Mouse (Mus musculus) embryonic stem cell, embryonic (primary cell): ENCODE results near the gene Rps2.

Experiments used
- CTCF ChIA-PET, 4 experiments: fragments of 300-600 bp in 2 of 4; fragments of 350-600 bp in 2 of 4; sonication (Branson Sonifier 250); formaldehyde crosslinking; loops; one replicate each; lab custom pipeline; 2022; ENCODE audit warnings: inconsistent platforms in 2 of 4; lab: Charles Lee
- POLR2A ChIA-PET, 4 experiments: fragments of 300-600 bp in 2 of 4; fragments of 350-600 bp in 2 of 4; sonication (Branson Sonifier 250); formaldehyde crosslinking; loops; one replicate each; lab custom pipeline; 2022; ENCODE audit warnings: antibody characterized with exemption in 4 of 4, inconsistent platforms in 1 of 4; lab: Charles Lee

Rps2 gene

DNA sequence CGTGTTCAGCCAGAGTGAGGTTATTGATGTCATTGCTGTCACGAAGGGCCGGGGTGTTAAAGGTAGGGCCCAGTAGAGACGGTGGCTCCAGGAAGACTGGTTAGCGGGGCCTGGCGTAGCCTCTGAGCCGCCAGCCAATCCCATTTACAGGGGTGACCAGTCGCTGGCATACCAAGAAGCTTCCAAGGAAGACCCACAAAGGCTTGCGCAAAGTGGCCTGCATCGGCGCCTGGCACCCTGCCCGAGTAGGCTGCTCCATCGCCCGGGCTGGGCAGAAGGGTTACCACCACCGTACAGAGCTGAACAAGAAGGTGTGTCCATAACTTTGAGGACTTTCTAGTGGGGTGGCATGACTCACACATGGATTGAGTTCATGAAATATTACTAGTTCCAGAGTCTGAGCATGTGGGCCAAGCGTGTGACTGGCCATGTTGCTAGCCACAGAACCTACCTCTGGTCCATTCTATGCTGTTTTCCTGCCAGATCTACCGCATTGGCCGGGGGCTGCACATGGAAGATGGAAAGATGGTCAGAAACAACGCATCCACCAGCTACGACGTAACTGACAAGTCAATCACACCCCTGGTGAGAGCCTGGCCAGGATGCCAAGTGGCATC is 15.6 kb downstream of the Rps2 start:
- POLR2A ChIA-PET: interaction anchor here in 2 of 4 experiments (0.8 to 16.1 kb wide), 13 partner anchors 10 to 254 kb away, joined by 3 to 268 read pairs (median 4); partner anchors contain the start of genes Ndufb10 (in 2 of the 2), Rnf151 (in 2 of the 2), Rps2 (in 2 of the 2) and Hs3st6 (in 1 of the 2)

DNA sequence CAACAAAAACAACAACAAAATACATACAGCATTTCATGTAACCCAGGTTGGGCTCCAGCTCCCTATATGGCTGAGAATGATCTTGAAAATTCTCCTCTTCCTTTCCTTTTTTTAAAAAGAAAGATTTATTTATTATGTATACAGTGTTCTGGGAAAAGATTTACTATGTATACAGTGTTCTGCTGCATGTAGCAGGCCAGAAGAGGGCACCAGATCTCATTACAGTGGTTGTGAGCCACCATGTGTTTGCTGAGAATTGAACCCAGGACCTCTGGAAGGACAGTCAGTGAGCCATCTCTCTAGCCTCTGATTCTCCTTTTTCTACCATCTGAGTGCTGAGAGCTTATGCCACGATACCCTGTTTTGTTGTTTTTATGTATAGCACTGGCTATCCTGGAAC is 16.6 kb downstream of the Rps2 start:
- POLR2A ChIA-PET: interaction anchor here in 3 of 4 experiments (1.4 to 16.1 kb wide), 3 partner anchors 12 to 15 kb away, joined by 3 to 268 read pairs (median 75); partner anchors contain the start of genes Ndufb10 (in 2 of the 3), Rnf151 (in 1 of the 3), Rpl3l (in 1 of the 3) and Rps2 (in 1 of the 3)
- CTCF ChIA-PET: interaction anchor here in 2 of 4 experiments (0.7 to 1.8 kb wide), 3 partner anchors 10 to 229 kb away, joined by 3 to 6 read pairs (median 5); partner anchors contain the start of gene Ndufb10 (in 1 of the 2)

More for the DNA sequence above, 15.6 kb downstream of the Rps2 start:
- CTCF ChIA-PET: interaction anchor here in 3 of 4 experiments (0.6 to 2.1 kb wide), 4 partner anchors 9 to 105 kb away, joined by 3 to 6 read pairs (median 4); partner anchors contain the start of gene Ndufb10 (in 1 of the 3)

DNA sequence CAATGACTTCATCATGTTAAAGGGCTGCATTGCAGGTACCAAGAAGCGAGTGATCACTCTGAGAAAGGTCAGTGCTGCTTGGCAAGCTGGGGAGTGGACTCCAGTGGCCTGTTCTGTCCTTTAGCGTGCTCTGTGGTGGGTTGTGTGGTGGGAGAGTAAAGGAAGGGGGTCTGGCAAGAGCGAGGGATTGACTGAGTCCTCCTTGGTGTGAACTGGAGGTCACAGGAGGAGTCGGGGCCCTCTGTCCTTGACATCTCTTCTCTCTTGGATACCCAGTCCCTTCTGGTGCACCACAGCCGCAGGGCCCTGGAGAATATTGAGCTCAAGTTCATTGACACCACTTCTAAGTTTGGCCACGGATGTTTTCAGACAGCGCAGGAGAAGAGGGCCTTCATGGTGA is 17.5 kb downstream of the Rps2 start:
- POLR2A ChIA-PET: interaction anchor here in 3 of 4 experiments (0.6 to 16.1 kb wide), 26 partner anchors 8 to 547 kb away, joined by 3 to 268 read pairs (median 8); partner anchors contain the start of genes Hs3st6 (in 2 of the 3), Meiob (in 2 of the 3), Ndufb10 (in 2 of the 3) and Rnf151 (in 2 of the 3)
- CTCF ChIA-PET: interaction anchor here in 2 of 4 experiments (1.0 to 3.1 kb wide), 8 partner anchors 8 to 59 kb away, joined by 3 to 17 read pairs (median 6); partner anchors contain the start of genes Ndufb10 (in 2 of the 2) and Rpl3l (in 1 of the 2)

DNA sequence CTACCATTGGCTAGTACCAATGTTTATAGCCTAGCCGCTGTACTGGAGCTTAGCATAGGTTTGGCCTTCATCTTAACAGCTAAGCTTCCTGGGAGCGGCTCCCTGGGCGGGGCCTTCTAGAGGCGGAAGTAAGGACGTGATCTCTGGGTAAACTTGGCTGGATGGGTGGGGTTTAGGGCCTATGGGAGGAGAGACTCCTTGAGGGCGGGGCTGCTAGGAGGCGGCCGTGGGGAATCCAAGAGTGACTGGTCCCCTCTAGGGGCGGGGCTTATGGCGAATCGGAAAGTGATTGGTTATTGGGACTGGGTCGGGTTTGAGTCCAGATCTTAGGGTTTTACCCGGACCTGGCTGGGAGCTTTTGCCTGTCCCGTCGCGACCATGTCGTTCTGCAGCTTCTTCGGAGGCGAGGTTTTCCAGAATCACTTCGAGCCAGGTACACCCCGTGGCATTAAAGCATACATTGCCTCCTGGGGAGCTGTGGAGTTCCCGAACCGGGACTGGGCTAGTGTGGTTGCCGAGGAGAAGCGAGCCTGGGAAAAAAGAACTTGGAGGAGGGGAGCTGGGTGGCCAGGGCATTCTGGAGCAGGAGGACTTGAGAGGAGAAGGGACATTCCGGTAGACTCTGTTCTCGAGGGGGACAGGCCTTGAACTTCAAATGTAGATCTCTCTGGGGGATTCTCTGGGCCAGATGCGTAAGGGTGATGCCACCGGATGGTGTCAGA is 18.6 kb downstream of the Rps2 start, which contains the start of gene Msrb1:
TSS of gene Msrb1 (plus strand) at position 313 of the 722 bp plus-strand sequence.
- CTCF ChIA-PET: interaction anchor here (0.5 to 3.1 kb wide), 20 partner anchors 8 to 549 kb away, joined by 3 to 17 read pairs (median 3); partner anchors contain the start of genes Ndufb10 (in 3 of the 4), Hs3st6 (in 1 of the 4), Mlst8 (in 1 of the 4) and Rpl3l (in 1 of the 4)

DNA sequence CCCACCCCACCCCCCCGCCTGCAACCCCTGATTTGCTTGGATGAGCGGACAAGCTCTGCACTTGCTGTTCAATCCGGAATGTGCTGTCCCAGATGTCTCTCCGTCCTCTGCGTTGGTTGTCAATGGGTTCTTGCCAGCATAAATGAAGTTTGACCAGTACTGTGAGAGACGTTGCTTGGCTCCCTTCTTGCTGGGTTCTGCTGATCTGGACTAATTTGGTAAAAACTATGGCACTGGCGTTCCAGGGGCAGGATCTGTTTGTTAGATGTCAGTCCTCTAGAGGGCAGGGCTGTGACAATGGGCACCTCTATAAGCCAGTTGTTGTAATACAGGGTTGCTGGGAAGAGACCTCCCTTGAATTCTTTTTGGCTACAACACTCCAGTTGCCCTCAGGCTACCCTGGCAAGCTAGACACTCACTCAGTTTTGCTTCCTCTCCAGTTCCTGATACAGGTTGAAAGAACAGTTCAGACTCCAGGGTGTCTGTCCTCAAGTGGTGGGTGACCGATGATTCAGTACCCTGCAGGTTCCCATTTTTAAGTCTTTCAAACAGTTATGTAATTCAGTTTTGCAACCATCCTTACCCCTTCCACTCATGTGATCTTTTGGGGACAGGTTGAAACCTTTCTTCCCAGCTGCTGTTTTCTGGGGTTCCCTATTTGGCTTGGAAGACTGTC is 19.4 kb downstream of the Rps2 start:
- CTCF ChIA-PET: interaction anchor here in 3 of 4 experiments (0.6 to 3.1 kb wide), 13 partner anchors 8 to 548 kb away, joined by 3 to 17 read pairs (median 3); partner anchors contain the start of genes Ndufb10 (in 3 of the 3), Hs3st6 (in 1 of the 3) and Mlst8 (in 1 of the 3)
- POLR2A ChIA-PET: interaction anchor here (0.6 to 16.1 kb wide), 46 partner anchors 8 to 486 kb away, joined by 3 to 268 read pairs (median 5); partner anchors contain the start of genes Fahd1 (in 3 of the 4), Ndufb10 (in 3 of the 4), Hs3st6 (in 2 of the 4) and Pkd1 (in 2 of the 4)

More for the DNA sequence above, 18.6 kb downstream of the Rps2 start, which contains the start of gene Msrb1:
- POLR2A ChIA-PET: interaction anchor here (0.6 to 16.1 kb wide), 73 partner anchors 8 to 1097 kb away, joined by 3 to 268 read pairs (median 4); partner anchors contain the start of genes Fahd1 (in 3 of the 4), Meiob (in 3 of the 4), Ndufb10 (in 3 of the 4) and Traf7 (in 3 of the 4)

DNA sequence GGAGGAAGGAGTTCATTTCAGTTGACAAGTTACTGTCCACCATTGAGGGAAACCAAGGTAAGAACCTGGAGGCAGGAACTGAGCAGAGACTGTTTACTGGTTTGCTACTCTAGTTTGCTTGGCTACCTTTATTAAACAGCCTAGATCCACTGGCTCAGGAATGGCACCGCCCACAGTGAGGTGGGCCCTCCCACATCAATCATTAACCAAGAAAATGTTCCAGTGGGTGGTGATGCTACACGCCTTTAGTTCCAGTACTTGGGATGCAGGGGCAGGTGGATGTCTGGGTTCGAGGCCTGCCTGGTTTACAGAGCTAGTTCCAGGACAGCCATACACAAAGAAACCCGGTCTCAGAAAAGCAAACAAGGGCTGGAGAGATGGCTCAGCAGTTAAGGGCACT is 20.3 kb downstream of the Rps2 start:
- CTCF ChIA-PET: interaction anchor here in 1 of 4 experiments (3.1 kb wide), 1 partner anchor 7 kb away, joined by 17 read pairs; no protein-coding TSS in a partner anchor
- POLR2A ChIA-PET: interaction anchor here in 2 of 4 experiments (0.7 to 16.1 kb wide), 4 partner anchors 17 to 210 kb away, joined by 3 to 268 read pairs (median 5); partner anchors contain the start of genes Ndufb10 (in 1 of the 2), Rnf151 (in 1 of the 2), Rpl3l (in 1 of the 2) and Rps2 (in 1 of the 2)

DNA sequence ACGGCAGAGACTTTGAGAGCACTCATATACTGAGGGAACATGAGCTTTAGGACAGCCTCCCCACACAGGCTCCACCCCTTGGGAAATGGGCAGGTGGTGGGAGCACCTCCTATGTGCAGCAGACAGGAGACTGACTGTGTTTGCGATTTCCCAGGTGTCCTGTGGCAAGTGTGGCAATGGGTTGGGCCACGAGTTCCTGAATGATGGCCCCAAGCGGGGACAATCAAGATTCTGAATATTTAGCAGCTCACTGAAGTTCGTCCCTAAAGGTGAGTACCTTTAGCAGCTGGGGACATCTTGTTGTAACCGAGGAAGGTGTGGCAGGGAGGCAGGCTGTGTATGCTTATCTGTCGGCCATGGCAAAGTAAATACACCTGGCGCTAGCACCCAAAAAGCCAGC is 22.0 kb downstream of the Rps2 start:
- POLR2A ChIA-PET: interaction anchor here (0.6 to 16.1 kb wide), 21 partner anchors 9 to 261 kb away, joined by 3 to 268 read pairs (median 3); partner anchors contain the start of genes Hs3st6 (in 2 of the 4), Ndufb10 (in 2 of the 4), Rnf151 (in 2 of the 4) and Rps2 (in 2 of the 4)
- CTCF ChIA-PET: interaction anchor here in 2 of 4 experiments (0.6 to 0.8 kb wide), 3 partner anchors 11 to 510 kb away, joined by 3 to 4 read pairs (median 3); no protein-coding TSS in a partner anchor

DNA sequence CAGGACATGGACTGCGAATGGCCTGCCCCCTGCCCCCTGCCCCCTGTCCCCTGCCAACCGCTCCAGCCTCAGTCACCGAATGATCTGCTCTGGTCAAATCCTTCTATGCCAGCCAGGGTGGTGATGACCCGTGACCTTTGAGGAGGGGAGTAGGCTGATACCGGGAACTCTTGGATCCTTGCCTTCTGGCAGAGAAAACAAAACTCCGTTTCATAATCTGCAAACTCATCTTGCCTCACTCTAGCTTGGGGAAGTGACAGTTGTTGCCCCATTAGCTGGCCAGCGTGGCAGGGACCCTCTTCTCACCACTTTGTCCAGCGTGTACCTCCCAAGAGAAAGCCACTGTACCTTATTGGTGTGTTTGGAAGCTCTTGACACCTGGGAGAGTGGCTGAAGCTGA is 24.4 kb downstream of the Rps2 start:
- CTCF ChIA-PET: no interaction called here
- POLR2A ChIA-PET: interaction anchor here in 3 of 4 experiments (0.6 to 16.1 kb wide), 5 partner anchors 10 to 339 kb away, joined by 3 to 268 read pairs (median 5); partner anchors contain the start of genes Ndufb10 (in 1 of the 3), Rnf151 (in 1 of the 3), Rpl3l (in 1 of the 3) and Rps2 (in 1 of the 3)

DNA sequence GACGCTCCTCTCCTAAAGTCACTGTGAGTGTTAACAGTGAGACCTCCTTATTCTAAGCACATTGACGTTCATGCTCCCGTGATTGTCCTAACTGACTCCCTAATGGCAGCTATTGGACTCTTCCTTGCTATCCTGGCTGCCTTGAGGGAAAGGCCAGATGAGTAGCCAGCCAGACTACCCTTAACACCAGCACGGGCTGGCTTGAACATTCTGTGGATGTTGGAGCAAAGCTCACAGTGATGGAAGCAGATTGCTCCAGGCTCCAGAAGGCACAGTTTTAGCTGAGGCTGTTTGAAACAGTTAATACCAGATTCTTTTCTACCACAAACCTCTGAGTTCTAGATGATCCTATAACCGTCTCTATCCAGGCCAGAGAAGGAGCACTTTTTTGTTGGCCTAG is 26.0 kb downstream of the Rps2 start:
- POLR2A ChIA-PET: interaction anchor here in 2 of 4 experiments (1.6 to 2.5 kb wide), 2 partner anchors 7 to 12 kb away, joined by 6 to 12 read pairs; partner anchors contain the start of gene Msrb1 (in 1 of the 2)
- CTCF ChIA-PET: interaction anchor here in 1 of 4 experiments (1.1 kb wide), 1 partner anchor 18 kb away, joined by 3 read pairs; no protein-coding TSS in a partner anchor

DNA sequence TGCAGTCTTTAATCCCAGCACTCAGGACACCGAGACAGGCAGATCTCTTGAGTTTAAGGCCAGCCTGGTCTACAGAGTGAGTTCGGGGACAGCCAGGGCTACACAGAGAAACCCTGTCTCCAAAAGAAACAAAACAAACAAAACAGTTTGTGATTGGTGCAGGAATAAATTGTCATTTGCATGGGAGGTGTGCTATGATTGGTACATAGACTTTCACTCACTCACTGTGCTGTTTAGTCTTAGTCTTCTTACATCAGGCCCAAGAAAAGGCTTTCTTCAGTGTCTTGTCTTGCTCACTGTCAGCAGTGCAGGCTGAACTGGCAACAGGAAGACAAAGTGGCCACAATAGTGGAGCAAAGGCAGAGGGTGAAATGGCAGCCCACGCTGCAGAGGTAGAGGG is 26.5 kb downstream of the Rps2 start:
- ChIA-PET POLR2A (interaction anchor here in 3 of 4 experiments (0.5 to 2.5 kb wide), 5 partner anchors 8 to 216 kb away, joined by 3 to 12 read pairs (median 10); partner anchors contain the start of genes Msrb1 (in 2 of the 3), Fahd1 (in 1 of the 3) and Traf7 (in 1 of the 3)), CTCF (interaction anchor here in 2 of 4 experiments (1.1 to 1.6 kb wide), 2 partner anchors 14 to 18 kb away, joined by 3 to 4 read pairs; no protein-coding TSS in a partner anchor)

DNA sequence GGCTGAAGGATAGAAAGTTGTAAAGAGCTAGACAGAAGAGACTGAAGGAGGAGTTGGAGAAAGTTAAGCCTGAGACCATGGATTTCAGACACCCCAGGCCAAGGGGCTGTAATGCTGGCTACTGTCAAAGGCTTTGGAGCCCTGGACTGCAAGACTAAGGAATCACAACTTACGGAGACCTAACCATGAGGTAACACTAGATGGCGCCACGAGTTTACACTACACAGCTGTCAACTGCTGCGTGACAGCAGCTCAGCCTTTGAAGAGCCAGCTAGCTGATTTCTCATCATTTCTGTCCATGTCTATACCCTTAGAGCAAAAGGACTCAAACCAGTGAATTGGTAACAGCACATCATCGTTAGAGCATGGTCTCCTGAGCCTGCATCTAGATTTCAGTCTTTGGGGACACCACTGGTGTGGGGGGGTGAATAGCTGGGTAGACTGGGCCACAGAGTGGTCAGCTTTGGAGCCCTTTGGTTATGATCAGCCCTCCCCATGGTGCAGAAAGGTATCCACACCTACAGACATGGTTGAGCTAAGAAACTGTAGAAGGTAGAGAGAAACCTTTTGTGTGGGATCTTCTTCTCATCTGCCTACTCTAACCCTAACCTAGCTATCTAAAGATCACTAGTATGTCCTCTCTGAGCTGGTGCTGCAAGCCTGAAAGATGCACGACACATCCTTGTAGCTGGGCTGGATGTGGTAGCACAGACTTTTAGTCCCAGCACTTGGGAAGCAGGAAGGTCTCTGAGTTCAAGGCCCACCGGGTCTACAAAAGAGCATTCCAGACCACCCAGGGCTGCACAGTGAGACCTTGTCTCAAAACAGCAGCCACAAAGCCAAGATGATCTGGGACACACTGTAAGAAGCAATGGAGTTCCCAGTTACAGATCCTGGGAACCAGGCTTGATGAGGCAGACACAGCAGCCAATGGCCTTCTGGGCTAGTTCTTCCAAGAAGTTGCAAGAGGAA is 27.9 kb downstream of the Rps2 start:
- ChIA-PET CTCF (interaction anchor here (0.5 to 1.9 kb wide), 66 partner anchors 9 to 675 kb away, joined by 3 to 19 read pairs (median 3); partner anchors contain the start of genes Eme2 (in 3 of the 4), Meiob (in 3 of the 4), Mrps34 (in 3 of the 4) and Fahd1 (in 2 of the 4)), POLR2A (interaction anchor here (0.5 to 2.5 kb wide), 36 partner anchors 8 to 1462 kb away, joined by 3 to 12 read pairs (median 4); partner anchors contain the start of genes Msrb1 (in 3 of the 4), Traf7 (in 3 of the 4), Fahd1 (in 2 of the 4) and Arhgdig (in 1 of the 4))

DNA sequence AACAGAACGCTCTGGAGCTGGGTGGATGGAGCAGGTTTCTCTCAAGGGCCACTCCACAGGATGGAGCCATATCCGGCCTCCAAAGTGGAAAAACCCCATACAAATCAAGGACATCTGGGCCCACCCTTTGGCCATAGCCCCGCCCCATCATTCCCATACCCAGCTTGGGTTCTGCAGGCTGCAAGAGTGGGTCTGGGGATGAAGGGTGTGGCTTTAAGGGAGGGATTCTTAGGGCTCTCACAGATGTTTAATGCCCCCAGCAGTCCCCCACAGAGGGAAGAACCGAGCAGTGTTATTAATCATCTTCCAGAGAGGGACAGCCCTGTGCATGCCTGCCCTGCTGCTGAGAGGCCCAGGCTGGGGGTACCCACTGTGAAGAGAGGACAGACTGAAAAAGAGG is 29.1 kb downstream of the Rps2 start:
- ChIA-PET POLR2A (interaction anchor here in 3 of 4 experiments (1.0 to 2.0 kb wide), 10 partner anchors 11 to 140 kb away, joined by 3 to 7 read pairs (median 4); partner anchors contain the start of genes Meiob (in 2 of the 3), Msrb1 (in 1 of the 3), Nubp2 (in 1 of the 3) and Spsb3 (in 1 of the 3)), CTCF (interaction anchor here in 2 of 4 experiments (0.6 to 1.1 kb wide), 9 partner anchors 14 to 135 kb away, joined by 3 to 5 read pairs (median 4); partner anchors contain the start of gene Hagh (in 1 of the 2))

DNA sequence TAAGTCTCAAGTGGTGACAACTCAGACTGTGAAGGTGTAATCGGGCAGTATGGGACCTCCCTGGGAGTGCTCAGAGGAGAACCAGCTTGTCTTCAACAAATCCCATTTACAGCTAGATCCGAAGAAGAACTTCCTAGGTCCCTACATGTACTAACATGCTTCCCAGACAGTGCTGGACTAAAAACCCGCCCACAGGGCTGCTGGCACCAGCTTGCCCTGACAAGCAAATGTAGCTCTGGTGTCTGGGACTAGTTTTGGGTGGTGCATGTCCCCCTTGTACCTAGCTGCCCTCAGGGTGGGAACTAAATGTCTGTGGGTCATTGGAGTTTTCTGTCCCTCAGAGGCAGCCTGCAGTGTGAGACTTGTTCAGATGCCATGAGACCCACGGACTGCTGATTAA is 33.6 kb downstream of the Rps2 start:
- POLR2A ChIA-PET: interaction anchor here in 3 of 4 experiments (0.6 to 3.6 kb wide), 20 partner anchors 15 to 580 kb away, joined by 3 to 18 read pairs (median 5); partner anchors contain the start of genes Fahd1 (in 2 of the 3), Msrb1 (in 2 of the 3), Cramp1l (in 1 of the 3) and Ift140 (in 1 of the 3)
- CTCF ChIA-PET: interaction anchor here in 2 of 4 experiments (0.6 to 1.6 kb wide), 5 partner anchors 15 to 99 kb away, joined by 3 read pairs; partner anchors contain the start of genes Fahd1 (in 1 of the 2) and Msrb1 (in 1 of the 2)
